Mouse (Mus musculus) embryo, embryonic 10.5 days (tissue): ENCODE measurements around the gene Olfr1228.

Source experiments
- DNase-seq: peaks from one replicate; pipeline ENCODE4 v3.0.0-alpha.2; 2015; ENCODE audit warnings: low spot score

Olfr1228 gene

GRCm38 (mm10) chr2:89253962-89254361 lies at the start of gene Olfr1228:
Gene Olfr1228, minus strand, starts transcription at chr2:89254062.
- DNase-seq: no peak

- DNase-seq: no peak
These were observed 43.3 kb upstream of the Olfr1228 start, which contains the start of gene Olfr1230 for GRCm38 (mm10) chr2:89297168-89297567. Gene Olfr1230, minus strand, starts transcription at chr2:89297268.

- DNase-seq: no peak
These were observed 34.1 kb upstream of the Olfr1228 start, which contains the start of gene Olfr1229 for GRCm38 (mm10) chr2:89287914-89288313. Gene Olfr1229, minus strand, starts transcription at chr2:89288014.

DNA sequence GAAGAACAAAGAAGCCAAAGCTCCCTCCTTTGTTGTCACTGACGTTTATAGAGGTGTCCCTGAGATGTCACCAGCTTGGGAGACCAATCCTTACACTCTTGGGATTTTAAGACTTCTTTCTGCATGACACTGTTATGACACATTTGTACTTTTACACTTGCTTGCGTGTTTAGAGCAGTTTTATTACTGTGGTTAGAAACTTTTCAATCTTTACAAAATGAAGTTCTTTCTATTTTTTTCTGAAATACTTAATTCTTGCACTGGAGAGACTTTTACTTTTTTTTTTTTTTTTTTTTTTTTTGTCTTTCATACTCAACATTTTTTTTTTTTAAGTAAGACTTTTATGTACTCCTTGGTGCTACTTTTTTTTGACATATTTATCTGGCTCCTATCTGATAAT lies 53.9 kb downstream of the Olfr1228 start, which contains the start of gene Olfr1226:
Gene Olfr1226 (minus strand): TSS at position 101 of the 400 bp plus-strand sequence.
- no peak for DNase-seq
